Mouse (Mus musculus) midbrain, embryonic 14.5 days (tissue): ENCODE measurements around the gene Mafg. TPM values are rescaled to one million over a fixed set of nuclear protein-coding genes. Genes with fewer than 3 reads are reported as not detected.

Experiments
- ATAC-seq: fragments of 200-750 bp; cut with Nextera tagmentation; 2 replicates; pipeline ENCODE4 v1.8.0; 2017; ENCODE audit warnings: moderate number of reproducible peaks, moderate library complexity; ENCODE audit not compliant: low FRiP score, low TSS enrichment
- DNase-seq: peaks from one replicate; pipeline ENCODE4 v3.0.0-alpha.2; 2015
- H3K27ac ChIP-seq: fragments of 300-500 bp; sonication (generic); replicated peaks from 2 replicates; pipeline ENCODE4 v1.5.1; 2014; ENCODE audit warnings: mild to moderate bottlenecking, low read depth, low read length, moderate library complexity
- H3K27me3 ChIP-seq: fragments of 300-500 bp; sonication (generic); 2 replicates; pipeline ENCODE4 v1.6.1; 2014; ENCODE audit warnings: low read length, control low read depth, mixed read lengths; ENCODE audit not compliant: control insufficient read depth, insufficient read depth
- H3K36me3 ChIP-seq: fragments of 300-500 bp; sonication (generic); 2 replicates; pipeline ENCODE4 v1.6.1; 2014; ENCODE audit warnings: low read length, control low read depth; ENCODE audit not compliant: control insufficient read depth, insufficient read depth
- H3K4me1 ChIP-seq: fragments of 300-500 bp; sonication (generic); 2 replicates; pipeline ENCODE4 v1.6.1; 2014; ENCODE audit warnings: mild to moderate bottlenecking, antibody characterized with exemption, low read length, control low read depth; ENCODE audit not compliant: control insufficient read depth, insufficient read depth
- H3K4me2 ChIP-seq: fragments of 300-500 bp; sonication (generic); 2 replicates; pipeline ENCODE4 v1.6.1; 2014; ENCODE audit warnings: mild to moderate bottlenecking, low read length, moderate library complexity
- H3K4me3 ChIP-seq: fragments of 300-500 bp; sonication (generic); replicated peaks from 2 replicates; pipeline ENCODE4 v1.5.1; 2014; ENCODE audit warnings: low read depth, low read length
- H3K9ac ChIP-seq: fragments of 300-500 bp; sonication (generic); replicated peaks from 2 replicates; pipeline ENCODE4 v1.6.1; 2014; ENCODE audit warnings: mild to moderate bottlenecking, low read length, moderate library complexity
- H3K9me3 ChIP-seq: fragments of 300-500 bp; sonication (generic); 2 replicates; pipeline ENCODE4 v1.6.1; 2016; ENCODE audit warnings: low read length, control low read depth, mixed read lengths; ENCODE audit not compliant: control insufficient read depth
- WGBS: fragments of 180-500 bp; shearing (Covaris S2); extraction: QIAGEN DNeasy Blood & Tissue Kit; methylation state at CpG from one replicate; pipeline ENCODE4 v1.1.7; 2014; 5-methylcytosine and 5-hydroxymethylcytosine counted together
- polyA plus RNA-seq: library from polyadenylated mRNA; unstranded; fragments of >200 nt; fragmentation: Nextera tagmentation; extraction: Ambion mirVana; gene quantifications from 2 replicates; pipeline ENCODE4 v1.2.1, GENCODE M21; 2014

Mafg gene
- polyA plus RNA-seq, 1 experiment from 2014 or later, result 37.4 TPM

- Histone ChIP-seq H3K4me1 (no peaks in the 10 kb centered on the region), H3K9me3 (no peaks in the 10 kb centered on the region), H3K27ac (no peak overlapping the region), H3K4me3 (no peak overlapping the region), H3K27me3 (peaks cover 17% of the 10 kb centered on the region), H3K9ac (no peak overlapping the region), H3K4me2 (no peak overlapping the region), H3K36me3 (no peaks in the 10 kb centered on the region)
- ATAC-seq (no peak), DNase-seq (no peak)
- WGBS, result 77% methylated on average over 3 of the region's 3 CpGs
These were observed 21.3 kb upstream of the Mafg start for GRCm38 (mm10) chr11:120654741-120655140.

GRCm38 (mm10) chr11:120651872-120652271, 18.5 kb upstream of the Mafg start:
- H3K36me3 ChIP-seq, result no peaks in the 10 kb centered on the region
- WGBS, result 71% methylated on average over 3 of the region's 3 CpGs

GRCm38 (mm10) chr11:120648001-120648476, 14.6 kb upstream of the Mafg start, which contains the start of gene Myadml2:
Myadml2 (minus strand) TSS chr11:120648158.
- Histone ChIP-seq H3K9ac (peak within 1 kb of the TSS; percentile 38), H3K4me2 (peak within 1 kb of the TSS; percentile 44), H3K27me3 (no peaks in the 10 kb centered on the region), H3K27ac (no peak within 1 kb of the TSS), H3K36me3 (no peaks in the 10 kb centered on the region), H3K9me3 (no peaks in the 10 kb centered on the region), H3K4me1 (peaks cover 9% of the 10 kb centered on the region), H3K4me3 (0 out of 2 replicates have a peak within 1 kb of the TSS, but pooled peaks have one; percentile 11)
- 6% methylated on average over 13 of the region's 13 CpGs for WGBS
- DNase-seq (peak; percentile 51), ATAC-seq (no peak)

More at GRCm38 (mm10) chr11:120651872-120652271, 18.5 kb upstream of the Mafg start:
- H3K27me3 ChIP-seq, result no peaks in the 10 kb centered on the region; the same call in 1 of the 2 replicates
- H3K4me3 ChIP-seq, result no peak overlapping the region
- no peak overlapping the region for H3K9ac ChIP-seq
- peaks cover 6% of the 10 kb centered on the region for H3K4me1 ChIP-seq
- H3K9me3 ChIP-seq, result no peaks in the 10 kb centered on the region
- no peak overlapping the region for H3K4me2 ChIP-seq
- DNase-seq (no peak), ATAC-seq (no peak)
- no peak overlapping the region for H3K27ac ChIP-seq

GRCm38 (mm10) chr11:120647047-120647830, 13.8 kb upstream of the Mafg start:
- Histone ChIP-seq H3K27ac (no peak overlapping the region), H3K9ac (0 out of 2 replicates have a peak overlapping the region, but pooled peaks have one; percentile 38), H3K4me2 (peak overlapping the region; percentile 44; the same call in 1 of the 2 replicates), H3K4me1 (peaks cover 14% of the 10 kb centered on the region), H3K36me3 (no peaks in the 10 kb centered on the region), H3K4me3 (no peak overlapping the region), H3K9me3 (no peaks in the 10 kb centered on the region), H3K27me3 (peaks cover 4% of the 10 kb centered on the region; the same call in 1 of the 2 replicates)
- no peak for DNase-seq
- ATAC-seq, result no peak
- 81% methylated on average over 35 of the region's 35 CpGs for WGBS

- peak within 1 kb of the TSS; percentile 91 for H3K4me2 ChIP-seq
- peaks cover 14% of the 10 kb centered on the region for H3K4me1 ChIP-seq
- H3K9ac ChIP-seq, result peak within 1 kb of the TSS; percentile 74
- peak; percentile 96 for DNase-seq
- peak within 1 kb of the TSS; percentile 26; the same call in 1 of the 2 replicates for H3K27ac ChIP-seq
- H3K9me3 ChIP-seq, result no peaks in the 10 kb centered on the region
- under 1% methylated on average over 15 of the region's 15 CpGs for WGBS
- peaks cover 4% of the 10 kb centered on the region; the same call in 1 of the 2 replicates for H3K27me3 ChIP-seq
- H3K36me3 ChIP-seq, result no peaks in the 10 kb centered on the region
- ATAC-seq, result peak; percentile 98
- peak within 1 kb of the TSS; percentile 48 for H3K4me3 ChIP-seq
These were observed 10.2 kb upstream of the Mafg start, which contains the start of gene Pycr1 for GRCm38 (mm10) chr11:120643601-120643987. Pycr1 (minus strand) TSS chr11:120643769.

- Histone ChIP-seq H3K36me3 (no peaks in the 10 kb centered on the region), H3K9me3 (no peaks in the 10 kb centered on the region), H3K4me3 (peak overlapping the region; percentile 48), H3K4me2 (peak overlapping the region; percentile 91), H3K4me1 (peaks cover 12% of the 10 kb centered on the region), H3K9ac (peak overlapping the region; percentile 74), H3K27me3 (peaks cover 4% of the 10 kb centered on the region; the same call in 1 of the 2 replicates), H3K27ac (peak overlapping the region; percentile 26; the same call in 1 of the 2 replicates)
- no peak for DNase-seq
- 2% methylated on average over 18 of the region's 18 CpGs for WGBS
- peak; percentile 38; the same call in 1 of the 2 replicates for ATAC-seq
These were observed 9.7 kb upstream of the Mafg start for GRCm38 (mm10) chr11:120642939-120643600.

- Histone ChIP-seq H3K4me2 (no peak overlapping the region), H3K36me3 (no peaks in the 10 kb centered on the region), H3K9ac (no peak overlapping the region), H3K4me3 (no peak overlapping the region), H3K27me3 (peaks cover 4% of the 10 kb centered on the region; the same call in 1 of the 2 replicates), H3K4me1 (peaks cover 9% of the 10 kb centered on the region), H3K9me3 (no peaks in the 10 kb centered on the region), H3K27ac (no peak overlapping the region)
- no peak for DNase-seq
- no peak for ATAC-seq
- 92% methylated on average over 8 of the region's 8 CpGs for WGBS
These were observed 8.5 kb upstream of the Mafg start for GRCm38 (mm10) chr11:120641869-120642268.

GRCm38 (mm10) chr11:120641255-120641654, 7.9 kb upstream of the Mafg start:
- Histone ChIP-seq H3K4me2 (no peak overlapping the region), H3K4me1 (peaks cover 9% of the 10 kb centered on the region), H3K36me3 (no peaks in the 10 kb centered on the region), H3K9ac (no peak overlapping the region), H3K9me3 (no peaks in the 10 kb centered on the region), H3K27ac (no peak overlapping the region), H3K4me3 (no peak overlapping the region), H3K27me3 (peaks cover 4% of the 10 kb centered on the region; the same call in 1 of the 2 replicates)
- ATAC-seq, result no peak
- no peak for DNase-seq
- 58% methylated on average over 9 of the region's 9 CpGs for WGBS
